Mouse (Mus musculus) gastrocnemius, adult 2 months (tissue): ENCODE results near the gene Soat2. TPM values are rescaled to one million over a fixed set of nuclear protein-coding genes. Genes with fewer than 3 reads are reported as not detected.

ENCODE experiments used
- DNase-seq: peaks from one replicate; pipeline ENCODE4 v3.0.0; 2022
- H3K27ac ChIP-seq: fragments of 200-600 bp; 2 replicates; pipeline ENCODE4 v1.8.1; 2022; ENCODE audit warnings: mild to moderate bottlenecking
- H3K4me3 ChIP-seq: fragments of 200-600 bp; 2 replicates; pipeline ENCODE4 v1.8.1; 2022; ENCODE audit warnings: mild to moderate bottlenecking, moderate library complexity
- CTCF ChIP-seq: fragments of 200-600 bp; IDR thresholded peaks from 2 replicates; pipeline ENCODE4 v1.8.1; 2022; ENCODE audit warnings: antibody characterized with exemption, mild to moderate bottlenecking, moderate library complexity
- intact Hi-C: fragments of 180-260 bp; cut with DNase I; formaldehyde crosslinking; loops from one replicate; pipeline ENCODE4 v1.15.1; 2025
- total RNA-seq, 2 experiments: library from RNA; stranded (reverse); gene quantifications; 2 replicates each; pipeline ENCODE4 v1.2.3; 2021

Gene Soat2
- total RNA-seq, 2 experiments from 2014 or later: 0.14 TPM; not detected in 1

GRCm38 (mm10) chr15:102188096-102188495 is 37.8 kb downstream of the Soat2 start:
- no peak for TF ChIP-seq CTCF
- Histone ChIP-seq H3K27ac (no peak overlapping the region), H3K4me3 (no peak overlapping the region)
- peak; percentile 68 for DNase-seq
- intact Hi-C loops: no loop called here

GRCm38 (mm10) chr15:102188883-102189282 is 38.6 kb downstream of the Soat2 start:
- Histone ChIP-seq H3K4me3 (no peak overlapping the region), H3K27ac (no peak overlapping the region)
- intact Hi-C loops: no loop called here
- TF ChIP-seq CTCF: no peak
- no peak for DNase-seq

GRCm38 (mm10) chr15:102191699-102192098 is 41.4 kb downstream of the Soat2 start:
- Histone ChIP-seq H3K27ac (no peak overlapping the region), H3K4me3 (no peak overlapping the region)
- no peak for DNase-seq
- intact Hi-C loops: no loop called here
- no peak for TF ChIP-seq CTCF

GRCm38 (mm10) chr15:102192271-102192812 is 42.0 kb downstream of the Soat2 start:
- Histone ChIP-seq H3K4me3 (no peak overlapping the region), H3K27ac (peak overlapping the region; percentile 20; the same call in 1 of the 2 replicates)
- no peak for TF ChIP-seq CTCF
- DNase-seq: no peak
- intact Hi-C loops: no loop called here

GRCm38 (mm10) chr15:102192820-102193386 is 42.6 kb downstream of the Soat2 start:
- intact Hi-C loops: no loop called here
- DNase-seq: no peak
- Histone ChIP-seq H3K27ac (peak overlapping the region; percentile 20; the same call in 1 of the 2 replicates), H3K4me3 (no peak overlapping the region)
- no peak for TF ChIP-seq CTCF

GRCm38 (mm10) chr15:102193652-102194051 is 43.3 kb downstream of the Soat2 start:
- H3K4me3 ChIP-seq: no peak overlapping the region
- intact Hi-C loops: no loop called here
- DNase-seq: no peak
- TF ChIP-seq CTCF: no peak
- H3K27ac ChIP-seq: no peak overlapping the region

GRCm38 (mm10) chr15:102194439-102194838 is 44.1 kb downstream of the Soat2 start:
- no peak overlapping the region for H3K4me3 ChIP-seq
- intact Hi-C loops: no loop called here

GRCm38 (mm10) chr15:102195373-102195772 is 45.0 kb downstream of the Soat2 start:
- no peak for DNase-seq

More at GRCm38 (mm10) chr15:102194439-102194838, 44.1 kb downstream of the Soat2 start:
- DNase-seq: no peak
- no peak overlapping the region for H3K27ac ChIP-seq
- TF ChIP-seq CTCF: no peak

GRCm38 (mm10) chr15:102198841-102199240 is 48.5 kb downstream of the Soat2 start:
- intact Hi-C loops: no loop called here
- DNase-seq: no peak
- no peak overlapping the region for H3K4me3 ChIP-seq
- no peak for TF ChIP-seq CTCF
- H3K27ac ChIP-seq: no peak overlapping the region

More at GRCm38 (mm10) chr15:102195373-102195772, 45.0 kb downstream of the Soat2 start:
- Histone ChIP-seq H3K4me3 (no peak overlapping the region), H3K27ac (no peak overlapping the region)
- no peak for TF ChIP-seq CTCF
- intact Hi-C loops: no loop called here

GRCm38 (mm10) chr15:102202971-102203834 is 52.9 kb downstream of the Soat2 start, which contains the start of gene Zfp740:
TSS of gene Zfp740 (plus strand) at chr15:102203249.
- TF ChIP-seq CTCF: no peak
- Histone ChIP-seq H3K4me3 (peak within 1 kb of the TSS; percentile 94), H3K27ac (peak within 1 kb of the TSS; percentile 98)
- intact Hi-C loops: no loop called here
- DNase-seq: peak; percentile 99

- intact Hi-C loops: no loop called here
- Histone ChIP-seq H3K27ac (peak overlapping the region; percentile 98), H3K4me3 (peak overlapping the region; percentile 94)
- no peak for TF ChIP-seq CTCF
- peak; percentile 86 for DNase-seq
Measured at GRCm38 (mm10) chr15:102203835-102204381, 53.6 kb downstream of the Soat2 start.

- no peak for DNase-seq
- peak within 1 kb of the TSS; percentile 98 for H3K27ac ChIP-seq
- peak within 1 kb of the TSS; percentile 94 for H3K4me3 ChIP-seq
- intact Hi-C loops: no loop called here
- TF ChIP-seq CTCF: no peak
Measured at GRCm38 (mm10) chr15:102204674-102205505, 54.6 kb downstream of the Soat2 start, which contains the start of gene Csad. TSS of gene Csad (minus strand) at chr15:102204724.
